Mouse (Mus musculus) G1E (cell line): Measurements from ENCODE around the gene Itih2. TPM values are rescaled to one million over a fixed set of nuclear protein-coding genes. Genes with fewer than 3 reads are reported as not detected.

ENCODE experiments used
- ATAC-seq: 2 replicates; pipeline ENCODE4 v1.8.0; 2016; ENCODE audit warnings: mild to moderate bottlenecking; ENCODE audit not compliant: insufficient number of reproducible peaks, poor library complexity, low FRiP score, severe bottlenecking; ENCODE audit errors: extremely low read depth
- DNase-seq: peaks from one replicate; pipeline ENCODE4 v3.0.0; 2012; ENCODE audit warnings: low spot score
- H3K27me3 ChIP-seq: 2 replicates; pipeline ENCODE4 v1.6.1; 2012; ENCODE audit warnings: mild to moderate bottlenecking, low read length, inconsistent platforms; ENCODE audit not compliant: insufficient read depth
- H3K36me3 ChIP-seq: replicated peaks from 2 replicates; pipeline ENCODE3; 2012; ENCODE audit warnings: mild to moderate bottlenecking, inconsistent platforms
- H3K4me1 ChIP-seq: 2 replicates; pipeline ENCODE4 v1.6.1; 2012; ENCODE audit warnings: low read depth, low read length, inconsistent platforms, mixed read lengths; ENCODE audit not compliant: insufficient read depth
- H3K4me3 ChIP-seq: 2 replicates; pipeline ENCODE4 v1.5.1; 2012; ENCODE audit warnings: low read depth, mild to moderate bottlenecking, inconsistent platforms, low read length, moderate library complexity, mixed read lengths
- H3K9me3 ChIP-seq: replicated peaks from 2 replicates; pipeline ENCODE4 v1.6.1; 2012; ENCODE audit warnings: inconsistent platforms
- CTCF ChIP-seq: IDR thresholded peaks from 2 replicates; pipeline ENCODE4 v1.5.1; 2012; ENCODE audit warnings: low read depth, low read length, inconsistent platforms, mixed read lengths
- GATA1 ChIP-seq: IDR thresholded peaks from 2 replicates; pipeline ENCODE4 v1.6.1; 2012; ENCODE audit warnings: borderline replicate concordance, low read length, inconsistent platforms, mixed read lengths
- GATA2 ChIP-seq: IDR thresholded peaks from 2 replicates; pipeline ENCODE4 v1.6.1; 2012; ENCODE audit warnings: low read depth, low read length, inconsistent platforms, borderline replicate concordance
- POLR2AphosphoS5 ChIP-seq: IDR thresholded peaks from 2 replicates; pipeline ENCODE4 v1.6.1; 2012; ENCODE audit warnings: low read depth, low read length, inconsistent platforms; ENCODE audit not compliant: insufficient replicate concordance
- TAL1 ChIP-seq: conservative IDR thresholded peaks from 2 replicates; pipeline ENCODE4 v1.6.1; 2012; ENCODE audit warnings: low read depth, low read length, inconsistent platforms, mixed read lengths
- polyA plus RNA-seq: library from polyadenylated mRNA; stranded (reverse); fragments of >175 nt; gene quantifications from 2 replicates; pipeline ENCODE4 v1.2.3, GENCODE M21; 2012
- total RNA-seq, 2 experiments: library from RNA; stranded (forward) in 1 of 2; stranded (reverse) in 1 of 2; fragments of 200-1000 nt in 1 of 2; fragments of >200 nt in 1 of 2; fragmentation: Nextera tagmentation in 1 of 2; gene quantifications; 2 replicates each; pipeline ENCODE4 v1.2.3; 2014 to 2017

Gene Itih2
- total RNA-seq (2014; fragmentation: Nextera tagmentation) = not detected in 2 replicates
- total RNA-seq (2017) = 0.05 TPM in 1 of 2 replicates, not detected in the other
- polyA plus RNA-seq = not detected in 2 replicates

DNA sequence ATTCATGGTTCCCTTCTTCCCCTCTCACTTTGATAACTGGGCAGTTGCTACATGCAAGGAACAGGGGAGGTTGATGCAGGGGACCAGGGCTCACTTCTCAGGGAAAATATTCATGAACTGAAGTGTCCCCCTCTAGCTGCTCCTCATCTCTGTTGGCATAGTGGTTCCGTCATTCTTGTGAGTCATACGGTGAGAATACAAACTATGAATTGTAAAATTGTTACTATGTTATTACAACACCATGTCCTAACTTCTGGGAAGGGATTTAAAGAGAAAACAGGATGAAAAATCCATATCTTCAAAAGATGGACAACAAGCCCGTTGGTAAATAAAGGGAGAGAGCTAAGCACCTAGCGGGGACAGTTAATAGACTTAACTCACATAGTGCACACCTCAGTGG is at the start of gene Itih2:
TSS of gene Itih2 (minus strand) at position 101 of the 400 bp plus-strand sequence.
- TF ChIP-seq POLR2AphosphoS5 (no peak), GATA2 (no peak), CTCF (no peak), TAL1 (no peak)
- Histone ChIP-seq H3K27me3 (no peaks in the 10 kb centered on the region), H3K4me3 (no peak within 1 kb of the TSS), H3K9me3 (no peaks in the 10 kb centered on the region), H3K36me3 (no peaks in the 10 kb centered on the region), H3K4me1 (no peaks in the 10 kb centered on the region)
- ATAC-seq = no peak
- no peak for DNase-seq

DNA sequence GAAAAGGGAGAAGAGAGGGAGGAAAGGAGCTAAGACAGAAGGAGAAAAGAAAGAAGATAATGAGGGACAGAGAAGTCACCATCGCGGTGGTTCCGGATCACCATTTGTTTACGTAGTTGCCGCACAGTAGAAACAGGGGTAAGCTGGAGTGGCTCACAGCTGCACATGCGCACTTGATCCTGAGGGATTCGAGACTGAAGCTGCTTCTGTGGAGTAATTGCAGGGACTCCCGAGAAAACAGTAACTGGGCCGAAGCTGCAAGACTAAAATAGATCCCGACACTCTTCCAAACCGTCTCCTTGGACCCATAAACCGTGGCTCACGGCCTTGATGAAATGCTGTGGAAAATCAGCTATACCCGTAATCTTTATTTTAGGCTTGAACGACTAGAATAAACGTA is 38.8 kb upstream of the Itih2 start:
- DNase-seq = no peak
- TF ChIP-seq GATA1 = no peak
- TF ChIP-seq POLR2AphosphoS5 = no peak
- no peak for TF ChIP-seq GATA2
- no peak for TF ChIP-seq TAL1
- no peak for TF ChIP-seq CTCF
- Histone ChIP-seq H3K27me3 (peaks cover 6% of the 10 kb centered on the region; the same call in 1 of the 2 replicates), H3K4me3 (no peak overlapping the region), H3K36me3 (no peaks in the 10 kb centered on the region), H3K9me3 (no peaks in the 10 kb centered on the region), H3K4me1 (peaks cover 2% of the 10 kb centered on the region; the same call in 1 of the 2 replicates)
- no peak for ATAC-seq

GRCm38 (mm10) chr2:10168016-10168415 is 36.8 kb upstream of the Itih2 start:
- H3K9me3 ChIP-seq = no peaks in the 10 kb centered on the region
- peaks cover 2% of the 10 kb centered on the region; the same call in 1 of the 2 replicates for H3K4me1 ChIP-seq
- no peaks in the 10 kb centered on the region for H3K36me3 ChIP-seq
- DNase-seq = no peak
- H3K27me3 ChIP-seq = peaks cover 6% of the 10 kb centered on the region; the same call in 1 of the 2 replicates
- H3K4me3 ChIP-seq = no peak overlapping the region
- no peak for ATAC-seq
- TF ChIP-seq GATA2 (no peak), GATA1 (no peak), POLR2AphosphoS5 (no peak), CTCF (no peak), TAL1 (no peak)

DNA sequence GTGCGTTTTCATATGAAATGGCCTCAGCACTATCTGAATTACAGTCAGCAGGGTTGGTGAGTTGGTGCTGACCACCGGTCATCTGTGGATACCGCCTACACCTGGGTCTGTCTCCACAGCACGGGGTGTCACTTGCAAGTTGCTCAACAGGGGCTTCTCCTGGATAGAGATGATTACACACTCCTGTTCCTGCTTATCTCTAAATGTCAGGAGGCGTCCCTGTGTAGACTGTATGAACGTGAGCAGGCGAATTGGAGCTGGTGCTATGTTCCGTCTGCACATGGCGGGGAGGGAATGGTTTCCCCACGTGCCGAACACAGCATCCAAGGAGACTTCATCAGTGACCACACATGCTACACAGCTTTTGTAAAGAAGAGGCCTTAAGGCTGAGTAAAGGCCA is 36.1 kb upstream of the Itih2 start:
- DNase-seq (no peak), ATAC-seq (no peak)
- TF ChIP-seq TAL1 (no peak), CTCF (no peak), GATA2 (no peak), GATA1 (no peak), POLR2AphosphoS5 (no peak)
- peaks cover 6% of the 10 kb centered on the region; the same call in 1 of the 2 replicates for H3K27me3 ChIP-seq
- H3K4me3 ChIP-seq = no peak overlapping the region
- H3K4me1 ChIP-seq = peaks cover 2% of the 10 kb centered on the region; the same call in 1 of the 2 replicates
- no peaks in the 10 kb centered on the region for H3K36me3 ChIP-seq
- no peaks in the 10 kb centered on the region for H3K9me3 ChIP-seq

- Histone ChIP-seq H3K4me1 (peaks cover 2% of the 10 kb centered on the region; the same call in 1 of the 2 replicates), H3K27me3 (peaks cover 3% of the 10 kb centered on the region; the same call in 1 of the 2 replicates), H3K9me3 (no peaks in the 10 kb centered on the region), H3K4me3 (no peak overlapping the region), H3K36me3 (no peaks in the 10 kb centered on the region)
- TF ChIP-seq GATA1 (no peak), CTCF (no peak), POLR2AphosphoS5 (no peak)
- ATAC-seq (no peak), DNase-seq (no peak)
Measured at GRCm38 (mm10) chr2:10166635-10167034, 35.4 kb upstream of the Itih2 start.

DNA sequence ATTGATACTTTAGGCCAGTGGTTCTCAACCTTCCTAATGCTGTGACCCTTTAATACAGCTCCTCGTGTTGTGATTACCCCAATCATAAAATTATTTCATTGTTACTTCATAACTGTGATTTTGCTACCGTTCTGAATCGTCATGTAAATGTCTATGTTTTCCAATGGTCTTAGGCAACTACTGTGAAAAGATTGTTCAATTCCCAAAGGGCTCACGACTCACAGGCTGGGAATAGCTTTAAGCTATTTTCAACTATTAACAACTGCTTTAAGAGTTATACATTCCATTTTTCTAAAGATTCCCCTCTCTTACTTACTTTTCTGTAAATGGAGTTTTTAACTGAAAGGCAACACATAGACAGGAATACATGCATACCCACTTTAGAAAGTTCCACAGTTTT is 30.8 kb upstream of the Itih2 start:
- peaks cover 2% of the 10 kb centered on the region; the same call in 1 of the 2 replicates for H3K4me1 ChIP-seq

More for the DNA sequence above, 30.8 kb upstream of the Itih2 start:
- TF ChIP-seq POLR2AphosphoS5 (no peak), CTCF (no peak), GATA1 (no peak), TAL1 (no peak), GATA2 (no peak)
- no peaks in the 10 kb centered on the region for H3K27me3 ChIP-seq
- no peaks in the 10 kb centered on the region for H3K36me3 ChIP-seq
- no peaks in the 10 kb centered on the region for H3K9me3 ChIP-seq
- ATAC-seq = no peak
- no peak overlapping the region for H3K4me3 ChIP-seq
- DNase-seq = no peak
